Mouse (Mus musculus): Measurements from ENCODE around the gene Opa1. TPM values are rescaled to one million over a fixed set of nuclear protein-coding genes. Genes with fewer than 3 reads are reported as not detected.

Opa1 gene
- total RNA-seq, 2 experiments from 2014 or later, result 97.2 to 105 TPM

- no peak for DNase-seq
- intact Hi-C loops (cut with DNase I), result no loop called here
These were observed 107.0 kb downstream of the Opa1 start for GRCm38 (mm10) chr16:29686141-29686540.

GRCm38 (mm10) chr16:29687987-29688885 is 109.1 kb downstream of the Opa1 start:
- intact Hi-C loops (cut with DNase I), result no loop called here
- DNase-seq, result no peak

GRCm38 (mm10) chr16:29689187-29689819 is 110.2 kb downstream of the Opa1 start:
- intact Hi-C loops (cut with DNase I), result no loop called here
- DNase-seq, result no peak

GRCm38 (mm10) chr16:29693025-29693682 is 114.0 kb downstream of the Opa1 start:
- intact Hi-C loops (cut with DNase I), result no loop called here
- DNase-seq, result no peak

- intact Hi-C loops (cut with DNase I), result no loop called here
- no peak for DNase-seq
These were observed 114.8 kb downstream of the Opa1 start for GRCm38 (mm10) chr16:29693791-29694419.

GRCm38 (mm10) chr16:29694420-29694959 is 115.4 kb downstream of the Opa1 start:
- intact Hi-C loops (cut with DNase I), result no loop called here

More at GRCm38 (mm10) chr16:29694420-29694959, 115.4 kb downstream of the Opa1 start:
- peak; percentile 38 for DNase-seq

Other genes starting within 250 kb of the Opa1 start
- gene Atp13a5, start 200.6 kb upstream of the Opa1 start, total RNA-seq (2021), result 1 to 10 TPM; 4.9 to 5.3 TPM
- 1 to 10 TPM; 3.1 to 3.7 TPM for gene Atp13a4, start 34.5 kb upstream of the Opa1 start, total RNA-seq (2021)

Data from left cerebral cortex, postnatal 4 days (tissue).